Mouse (Mus musculus): ENCODE results near the gene Kcnn4. TPM values are rescaled to one million over a fixed set of nuclear protein-coding genes. Genes with fewer than 3 reads are reported as not detected.

Gene Kcnn4
- polyA plus RNA-seq (2012; rRNA removed), result 47.4 and 50.6 TPM in 2 replicates

DNA sequence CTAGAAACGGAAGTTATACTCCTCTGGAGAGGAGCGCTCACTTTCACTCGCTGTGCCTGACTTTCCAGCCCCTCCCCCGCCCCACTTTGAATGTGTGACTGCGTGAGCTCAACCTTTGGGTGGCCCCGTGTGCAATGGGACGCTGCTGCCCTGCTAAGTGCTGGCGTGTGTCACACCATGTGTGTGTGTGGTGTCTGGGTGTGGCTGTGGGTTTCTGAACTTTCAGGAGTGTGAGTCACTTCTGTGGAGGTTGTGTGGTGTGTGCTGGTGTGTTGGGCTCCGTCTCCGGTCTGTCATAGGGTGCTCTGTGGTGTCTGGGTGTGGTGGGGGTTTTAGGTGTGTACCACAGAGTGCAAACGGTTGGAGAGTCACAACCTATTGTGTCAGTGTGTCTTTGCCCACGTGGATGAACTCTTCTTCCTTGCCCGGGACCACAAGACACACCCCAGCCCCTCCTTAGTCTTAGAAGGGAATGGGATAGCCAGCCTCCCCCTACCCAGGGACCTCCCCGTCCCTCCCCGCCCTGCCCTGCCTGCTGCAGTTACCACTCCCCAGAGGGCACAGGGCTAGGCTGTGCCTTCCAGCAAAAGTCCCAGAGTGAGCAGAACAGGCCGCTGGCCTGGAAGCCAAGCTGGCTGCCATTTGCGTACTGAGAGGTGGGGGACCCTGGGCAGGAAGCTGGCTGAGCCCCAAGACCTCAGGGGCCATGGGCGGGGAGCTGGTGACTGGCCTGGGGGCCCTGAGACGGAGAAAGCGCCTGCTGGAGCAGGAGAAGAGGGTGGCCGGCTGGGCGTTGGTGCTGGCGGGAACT is at the start of gene Kcnn4:
Gene Kcnn4, plus strand, starts transcription at position 533 of the 811 bp plus-strand sequence.
- DNase-seq (ENCODE audit: low spot score), result no peak

DNA sequence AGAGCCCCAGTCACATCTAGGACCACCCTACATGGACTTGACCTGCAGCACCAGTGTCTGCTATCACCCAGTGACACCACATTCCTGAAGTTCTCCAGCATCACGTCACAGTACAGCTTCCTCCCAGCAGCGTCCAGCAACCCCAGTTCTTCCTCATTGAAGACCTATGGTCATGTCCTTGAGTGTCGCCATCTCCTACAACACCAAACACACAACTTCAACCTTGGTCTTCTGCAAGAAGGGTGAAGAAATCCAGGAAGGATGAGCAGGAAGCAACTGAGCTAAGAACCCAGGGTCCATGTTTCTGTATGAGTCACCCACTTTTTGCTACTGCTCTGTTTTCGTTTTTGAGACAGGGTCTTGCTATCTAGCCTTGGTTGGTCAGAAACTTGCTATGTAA is 47.5 kb upstream of the Kcnn4 start:
- no peak for DNase-seq (ENCODE audit: low spot score)

DNA sequence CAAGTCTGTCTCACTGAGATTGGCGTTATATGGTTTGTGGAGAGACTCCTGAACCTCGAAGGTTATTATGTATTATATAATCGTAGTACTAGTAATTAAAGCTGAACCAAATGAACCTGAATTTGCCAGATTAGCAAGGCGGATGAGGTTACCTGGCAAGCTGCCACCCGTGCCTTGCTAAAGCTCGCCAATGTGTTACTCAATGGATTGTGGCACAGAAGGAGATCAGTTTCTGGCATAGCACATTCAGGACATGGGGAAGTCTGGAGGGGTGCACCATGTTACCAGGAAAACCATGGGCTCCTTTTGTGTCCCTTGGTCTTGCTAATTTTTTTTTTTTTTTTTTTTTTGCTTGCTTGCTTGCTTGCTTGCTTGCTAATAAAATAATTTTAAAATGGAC is 44.9 kb upstream of the Kcnn4 start:
- no peak for DNase-seq (ENCODE audit: low spot score)

DNA sequence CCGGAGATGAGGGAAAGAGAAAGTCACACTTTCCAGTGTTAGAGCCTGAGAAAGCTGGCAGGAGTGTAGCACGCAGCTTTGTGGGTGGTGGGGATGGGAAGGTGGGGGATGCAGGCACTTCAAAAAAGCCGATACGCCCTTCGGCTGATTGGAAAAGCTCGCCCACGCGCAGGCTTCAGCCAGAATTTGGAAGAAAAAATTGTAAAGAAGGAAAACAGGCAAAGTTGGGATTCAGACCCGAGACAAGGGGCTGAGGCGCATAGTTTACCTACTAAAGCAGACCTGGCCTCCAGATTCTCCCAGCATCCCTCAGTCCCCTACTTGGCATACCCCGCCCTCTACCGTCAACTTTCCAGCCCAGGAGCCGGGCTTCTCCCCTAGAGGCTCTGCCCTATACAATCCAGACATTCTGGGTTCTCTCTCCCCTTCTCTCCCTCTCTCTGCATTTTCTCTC is 44.4 kb upstream of the Kcnn4 start:
- DNase-seq (ENCODE audit: low spot score), result no peak

DNA sequence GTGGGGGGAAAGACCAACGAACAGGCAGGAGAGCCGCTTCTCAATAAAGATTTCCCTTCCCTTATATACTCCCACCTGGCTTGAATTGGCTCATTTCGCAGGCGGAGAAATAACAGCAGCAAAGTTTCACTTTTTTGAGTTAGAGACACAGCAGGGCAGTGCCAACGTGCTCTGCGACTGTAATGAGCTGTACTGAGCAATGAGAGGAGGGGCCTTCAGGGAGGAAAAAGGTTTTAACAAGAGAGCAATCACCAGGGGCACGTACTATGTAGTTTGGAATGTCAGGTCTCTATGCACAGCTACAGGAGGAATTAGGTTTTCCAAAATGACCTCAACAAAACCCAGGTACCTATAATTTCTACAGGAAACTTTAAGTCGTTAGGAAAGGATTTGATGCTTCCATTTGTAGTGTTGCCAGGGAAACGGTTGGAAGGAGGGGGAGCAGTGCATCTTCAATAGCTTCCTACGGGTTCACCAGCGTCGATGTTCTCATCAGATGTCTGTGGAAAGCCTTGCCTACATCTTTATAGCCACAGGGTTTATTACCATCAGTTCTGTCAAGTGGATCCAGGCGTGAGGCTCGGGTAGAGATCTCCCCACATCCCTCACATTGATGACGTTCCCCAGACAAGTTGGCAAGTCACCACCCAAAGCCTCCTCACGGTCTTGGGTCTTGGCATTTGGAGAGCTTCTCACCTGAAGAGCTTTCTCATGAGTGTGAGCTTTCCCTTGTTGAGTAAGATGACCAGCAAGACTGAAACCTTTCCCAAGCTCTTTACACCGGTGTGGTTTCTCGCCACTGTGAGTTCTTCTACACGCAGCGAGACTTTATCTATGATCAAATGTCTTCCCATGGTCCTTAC is 43.6 kb upstream of the Kcnn4 start:
- no peak for DNase-seq (ENCODE audit: low spot score)

DNA sequence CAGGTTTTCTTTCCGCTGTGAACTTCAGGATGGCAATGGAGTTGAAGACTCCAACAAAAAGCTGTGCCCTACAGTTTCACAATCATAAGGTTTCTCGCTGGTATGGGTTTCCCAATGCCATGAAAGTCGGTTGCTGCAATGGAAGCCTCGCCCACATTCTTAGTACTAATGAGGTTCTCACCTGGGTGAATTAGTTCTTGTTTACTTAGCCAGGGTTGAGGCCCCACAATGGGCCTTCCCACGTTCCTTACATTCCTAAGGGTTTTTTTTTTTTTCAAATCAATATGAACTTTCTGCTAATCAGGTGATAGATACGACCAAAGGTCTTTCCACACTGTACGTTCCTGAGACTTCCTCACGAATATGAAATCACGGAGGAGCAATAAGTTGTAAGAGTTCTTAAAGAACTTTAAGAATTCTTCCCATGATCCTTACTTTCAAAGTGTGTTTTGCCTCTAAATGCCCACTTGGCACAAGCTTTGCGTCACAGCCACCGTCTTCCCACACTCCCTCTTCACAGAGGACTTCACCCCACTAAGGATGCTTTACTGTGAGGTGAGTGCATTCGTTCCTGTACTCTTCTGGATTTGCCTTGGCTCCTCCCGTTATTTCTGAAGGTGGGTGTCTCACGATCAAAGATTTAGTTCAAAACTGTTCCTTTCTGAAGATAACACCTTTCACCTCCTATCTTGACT is 42.6 kb upstream of the Kcnn4 start:
- no peak for DNase-seq (ENCODE audit: low spot score)

DNA sequence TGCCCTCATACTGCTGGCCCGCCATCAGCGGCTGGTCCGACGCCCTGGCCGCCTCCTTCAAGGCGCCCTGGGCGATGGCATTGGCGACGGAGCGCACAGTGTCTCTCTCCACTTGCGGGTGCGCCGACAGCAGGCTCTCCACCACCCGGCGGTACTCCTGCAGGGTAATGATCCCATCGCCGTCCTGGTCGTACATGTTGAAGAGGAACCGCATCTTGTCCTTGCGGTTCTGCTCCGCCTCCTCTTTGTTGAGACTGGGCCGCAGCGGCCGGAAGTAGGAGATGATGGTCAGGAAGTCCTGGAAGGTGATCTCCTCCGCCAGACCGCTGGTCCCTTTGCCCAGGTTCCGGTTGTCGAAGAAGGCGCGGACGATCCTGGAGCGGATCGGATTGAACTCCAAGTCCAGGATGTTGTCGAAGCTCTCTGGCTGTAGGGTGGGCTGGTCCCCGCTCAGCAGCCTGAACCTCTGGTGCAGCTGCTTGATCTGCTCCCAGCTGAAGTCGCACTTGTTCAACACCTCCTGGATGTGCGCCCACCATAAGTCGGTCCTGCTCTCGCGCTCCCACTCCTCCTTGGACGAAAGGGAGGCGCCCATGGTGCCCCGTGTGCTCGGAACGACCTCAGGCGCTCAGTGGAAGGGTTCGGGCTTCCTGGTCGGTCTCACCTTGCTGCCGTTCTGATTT is 36.6 kb upstream of the Kcnn4 start, which contains the start of gene Tescl:
Gene Tescl, minus strand, starts transcription at position 633 of the 683 bp plus-strand sequence.
- DNase-seq (ENCODE audit: low spot score), result no peak

DNA sequence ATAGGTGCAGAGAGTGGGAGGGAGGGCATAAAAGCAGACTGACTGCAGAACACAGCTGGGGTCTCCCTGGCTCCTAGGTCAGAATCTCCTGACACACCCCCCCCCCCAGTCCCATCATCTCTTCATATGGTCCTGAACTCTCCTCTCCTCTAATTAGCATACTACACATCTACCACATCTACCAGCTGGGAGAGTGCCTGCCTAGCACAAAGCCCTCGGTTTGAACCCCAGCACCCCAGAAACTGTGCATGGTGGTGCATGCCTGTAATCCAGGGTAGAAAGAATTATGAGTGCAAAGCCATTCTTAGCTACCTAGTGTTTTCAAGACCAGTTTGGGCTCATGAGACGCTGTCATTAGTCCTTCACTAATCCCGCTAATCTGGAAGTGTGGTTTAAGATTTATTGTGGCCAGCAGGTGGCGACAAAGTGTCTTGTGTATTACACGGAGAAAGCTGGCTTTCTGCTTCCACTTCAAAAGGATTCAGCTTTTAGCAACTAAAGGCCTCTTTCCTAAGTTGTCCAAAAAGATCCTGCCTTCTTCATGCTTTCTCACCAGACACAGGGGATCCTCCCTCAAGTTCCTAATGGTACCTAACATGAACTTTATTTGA is 34.3 kb upstream of the Kcnn4 start:
- no peak for DNase-seq (ENCODE audit: low spot score)

DNA sequence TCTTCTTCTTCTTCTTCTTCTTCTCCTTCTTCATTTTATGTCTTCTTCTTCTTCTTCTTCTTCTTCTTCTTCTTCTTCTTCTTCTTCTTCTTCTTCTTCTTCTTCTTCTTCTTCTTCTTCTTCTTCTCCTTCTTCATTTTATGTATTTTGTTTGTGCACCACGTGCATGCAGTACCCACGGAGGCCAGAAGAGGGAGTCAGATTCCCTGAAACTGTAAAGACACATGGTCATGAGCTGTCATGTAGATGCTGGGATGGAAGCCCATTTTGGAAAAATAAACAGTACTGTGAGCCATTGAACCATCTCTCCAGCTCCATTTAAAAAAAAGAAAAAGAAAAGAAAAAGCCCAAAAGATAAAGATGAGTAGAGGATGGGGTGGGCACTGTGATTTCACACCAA is 31.8 kb upstream of the Kcnn4 start:
- DNase-seq (ENCODE audit: low spot score), result no peak

DNA sequence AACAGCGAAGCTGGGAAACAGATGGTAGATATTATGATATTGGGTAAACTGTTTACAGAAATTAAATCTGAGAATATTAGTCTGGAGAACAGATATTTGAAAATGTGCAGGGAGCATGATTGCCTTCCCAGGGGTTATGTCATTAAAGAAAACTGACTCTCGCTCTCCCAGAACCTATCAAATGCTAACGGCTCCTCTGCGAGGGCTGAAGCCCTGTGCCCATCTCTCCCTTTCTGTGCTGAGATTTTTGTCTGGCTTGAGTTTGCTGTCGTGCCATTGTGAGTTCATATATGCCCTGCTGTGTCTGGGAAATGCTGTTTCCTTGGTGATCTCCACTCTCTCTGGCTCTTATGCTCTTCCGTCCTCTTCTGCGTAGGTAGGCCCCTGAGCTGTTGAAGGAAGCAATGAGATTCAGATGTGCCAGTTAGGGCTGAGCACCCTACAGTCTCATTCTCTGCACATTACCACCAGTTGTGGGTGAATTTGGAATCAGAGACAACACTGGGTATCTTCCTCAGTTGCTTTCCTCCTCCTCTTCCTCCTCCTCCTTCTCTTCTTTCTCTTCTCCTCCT is 26.3 kb upstream of the Kcnn4 start:
- no peak for DNase-seq (ENCODE audit: low spot score)

DNA sequence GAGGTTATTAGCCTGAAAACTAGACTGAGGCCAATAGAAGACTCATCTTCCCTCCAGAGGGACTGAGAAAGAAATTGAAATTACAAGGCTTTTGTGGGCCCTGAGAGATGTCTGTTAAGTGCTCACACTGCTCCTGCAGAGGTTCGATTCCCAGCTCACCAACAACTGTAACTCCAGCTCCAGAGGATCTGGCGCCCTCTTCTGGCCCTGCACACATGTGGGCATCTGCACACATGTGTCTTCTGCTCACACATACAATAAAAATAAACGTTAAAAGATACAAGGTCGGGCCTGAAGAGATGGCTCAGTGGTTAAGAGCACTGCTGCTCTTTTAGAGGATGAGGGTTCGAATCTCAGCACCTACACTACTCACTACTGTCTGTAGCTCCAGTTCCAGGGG is 23.6 kb upstream of the Kcnn4 start:
- no peak for DNase-seq (ENCODE audit: low spot score)

DNA sequence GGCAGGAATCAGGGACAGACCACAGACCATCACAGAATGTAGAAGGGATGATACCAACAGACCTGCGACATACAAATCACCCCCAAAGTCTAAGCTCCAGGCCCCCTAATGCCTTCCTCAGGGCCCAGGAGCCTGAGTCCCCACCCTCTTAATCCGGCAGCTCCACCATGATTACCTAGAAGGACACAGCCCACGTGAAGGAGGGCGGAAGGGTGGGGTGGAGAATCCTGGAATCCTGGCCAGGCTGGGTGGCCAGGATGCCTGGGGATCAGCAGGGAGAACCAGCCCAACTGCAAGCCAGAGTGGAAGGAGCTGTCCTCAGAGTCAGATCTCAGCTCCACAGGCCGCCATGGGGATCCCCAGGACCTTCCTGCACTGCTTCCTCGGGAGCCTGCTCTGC is 21.2 kb upstream of the Kcnn4 start, which contains the start of gene Lypd5:
Gene Lypd5, plus strand, starts transcription at position 301 of the 400 bp plus-strand sequence.
- no peak for DNase-seq (ENCODE audit: low spot score)

DNA sequence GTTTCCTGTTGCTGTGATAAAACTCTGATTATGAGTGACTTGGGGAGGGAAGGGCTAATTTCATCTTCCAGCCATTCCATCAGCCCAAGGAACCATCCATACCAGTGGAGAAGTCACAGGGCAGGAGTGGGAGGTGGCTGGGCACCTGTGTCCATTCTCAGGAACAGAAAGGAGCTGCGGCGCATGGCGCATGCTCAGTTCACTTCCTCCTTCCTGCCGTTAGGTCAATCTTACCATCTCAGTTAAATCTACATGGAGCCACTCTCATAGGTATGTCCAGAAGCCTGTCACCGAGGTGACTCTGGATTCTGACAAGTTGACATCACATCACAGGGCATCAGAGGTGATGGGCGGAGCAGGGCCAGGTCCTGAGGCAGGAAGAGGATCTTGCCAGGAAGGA is 14.4 kb upstream of the Kcnn4 start:
- DNase-seq (ENCODE audit: low spot score), result no peak

DNA sequence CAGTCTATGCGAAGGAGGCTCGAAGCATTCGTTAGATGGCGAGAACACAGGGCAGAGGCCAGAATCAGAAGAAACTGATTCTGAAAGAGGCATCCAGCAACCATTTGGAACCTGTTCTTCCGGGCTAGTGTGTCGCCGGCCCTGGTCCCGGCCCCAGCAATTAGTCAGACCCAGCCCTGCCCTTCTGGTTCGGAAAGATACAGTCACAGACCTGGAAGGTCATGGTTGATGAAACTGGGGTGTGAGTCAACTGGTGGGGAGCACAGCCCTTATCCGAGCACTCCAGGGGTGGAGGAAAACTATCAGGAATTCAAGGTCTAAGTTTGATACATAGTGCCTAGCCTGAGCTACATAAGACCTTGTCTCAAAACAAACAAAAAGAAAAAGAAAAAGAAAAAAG is 14.0 kb upstream of the Kcnn4 start:
- DNase-seq (ENCODE audit: low spot score), result no peak

DNA sequence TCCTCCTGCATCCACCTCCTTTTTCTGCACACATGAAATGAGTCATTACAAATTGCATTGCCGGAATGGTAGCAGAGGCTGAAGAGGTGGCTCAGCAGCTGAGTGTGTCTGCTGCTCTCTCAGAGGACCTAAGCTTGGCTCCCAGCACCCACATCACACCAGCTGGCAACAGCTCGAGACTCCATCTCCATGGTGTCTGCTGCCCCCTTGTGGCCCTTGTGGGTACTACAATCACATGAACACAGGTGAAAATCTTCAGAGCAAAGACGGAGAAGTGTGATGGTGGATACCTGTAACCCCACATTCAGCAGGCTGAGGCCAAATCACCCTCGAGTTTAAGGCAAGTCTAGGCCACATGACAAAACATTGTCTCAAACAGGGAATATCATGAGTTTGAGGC is 12.2 kb upstream of the Kcnn4 start:
- no peak for DNase-seq (ENCODE audit: low spot score)

DNA sequence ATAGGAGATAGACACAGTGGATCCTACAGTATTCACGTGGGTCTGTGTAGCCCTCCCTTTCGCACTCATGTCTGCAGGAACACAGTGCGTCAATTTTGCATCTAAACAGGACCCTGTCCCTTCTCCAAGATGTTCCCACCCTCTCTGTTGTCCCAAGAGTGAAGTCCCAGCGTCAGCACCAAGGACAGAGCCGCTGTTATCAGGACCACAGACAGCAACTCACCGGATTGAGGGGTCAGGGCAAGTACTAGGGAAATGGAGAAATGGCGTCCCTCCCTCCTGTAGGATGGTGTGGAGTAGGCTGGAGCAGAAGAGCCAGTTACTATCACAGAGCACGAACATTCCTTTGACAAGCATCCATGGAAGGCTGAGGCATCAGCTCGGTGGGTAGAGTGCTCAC is 10.8 kb upstream of the Kcnn4 start:
- DNase-seq (ENCODE audit: low spot score), result no peak

DNA sequence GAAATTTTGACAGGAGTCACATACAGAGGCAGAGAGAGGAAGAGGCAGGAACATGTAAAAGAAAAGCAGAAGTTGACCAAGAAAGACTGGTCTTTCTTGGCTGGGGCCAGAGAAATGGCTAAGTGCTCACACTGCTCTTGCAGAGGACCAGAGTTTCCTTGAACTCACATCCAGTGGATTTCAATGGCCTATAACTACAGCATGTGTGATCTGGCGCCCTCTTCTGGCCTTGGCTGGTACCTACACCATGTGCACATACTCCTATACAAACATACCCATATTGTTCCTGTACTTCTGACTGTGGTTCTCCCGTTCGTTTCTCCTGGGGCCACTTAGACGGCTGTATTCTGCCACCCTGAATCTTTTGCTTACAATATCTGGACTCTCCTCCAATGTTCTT is 9.1 kb upstream of the Kcnn4 start:
- DNase-seq (ENCODE audit: low spot score), result no peak

DNA sequence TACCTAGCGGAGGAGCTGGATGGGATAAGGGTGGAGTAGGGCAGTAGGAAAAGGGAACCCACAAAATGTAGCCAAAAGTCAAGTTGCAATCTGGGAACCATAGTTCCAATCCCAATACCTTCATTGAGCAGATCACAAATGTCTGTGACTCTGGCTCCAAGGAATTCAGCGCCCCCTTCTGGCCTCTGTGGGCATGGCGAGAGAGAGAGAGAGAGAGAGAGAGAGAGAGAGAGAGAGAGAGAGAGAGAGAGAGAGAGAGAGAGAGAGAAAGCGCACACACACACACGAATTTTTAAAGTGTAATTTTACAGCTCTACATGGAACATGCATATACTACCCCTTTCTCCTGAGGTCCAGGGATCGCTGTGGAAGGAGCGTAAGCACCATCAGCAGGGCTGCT is 6.8 kb upstream of the Kcnn4 start:
- DNase-seq (ENCODE audit: low spot score), result no peak

DNA sequence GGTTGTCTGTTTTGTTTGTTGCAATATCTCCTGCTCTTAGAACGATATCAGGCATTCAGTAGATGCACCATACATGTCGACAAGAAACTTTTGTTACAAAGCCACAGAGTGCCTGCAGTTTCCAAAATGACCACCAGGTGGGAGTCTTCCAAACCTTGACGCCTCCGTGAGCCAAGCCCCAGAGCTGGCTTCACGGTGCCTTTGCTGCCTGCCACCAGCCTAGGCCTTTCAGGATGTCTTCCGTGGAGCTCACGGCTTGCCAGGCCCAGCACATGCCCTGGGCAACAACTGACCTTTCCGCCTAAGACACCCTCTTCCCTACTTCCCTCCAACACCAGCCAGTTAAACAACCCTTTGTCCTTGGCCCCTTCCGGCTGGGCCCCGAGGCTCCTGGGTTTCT is 5.2 kb upstream of the Kcnn4 start:
- no peak for DNase-seq (ENCODE audit: low spot score)

DNA sequence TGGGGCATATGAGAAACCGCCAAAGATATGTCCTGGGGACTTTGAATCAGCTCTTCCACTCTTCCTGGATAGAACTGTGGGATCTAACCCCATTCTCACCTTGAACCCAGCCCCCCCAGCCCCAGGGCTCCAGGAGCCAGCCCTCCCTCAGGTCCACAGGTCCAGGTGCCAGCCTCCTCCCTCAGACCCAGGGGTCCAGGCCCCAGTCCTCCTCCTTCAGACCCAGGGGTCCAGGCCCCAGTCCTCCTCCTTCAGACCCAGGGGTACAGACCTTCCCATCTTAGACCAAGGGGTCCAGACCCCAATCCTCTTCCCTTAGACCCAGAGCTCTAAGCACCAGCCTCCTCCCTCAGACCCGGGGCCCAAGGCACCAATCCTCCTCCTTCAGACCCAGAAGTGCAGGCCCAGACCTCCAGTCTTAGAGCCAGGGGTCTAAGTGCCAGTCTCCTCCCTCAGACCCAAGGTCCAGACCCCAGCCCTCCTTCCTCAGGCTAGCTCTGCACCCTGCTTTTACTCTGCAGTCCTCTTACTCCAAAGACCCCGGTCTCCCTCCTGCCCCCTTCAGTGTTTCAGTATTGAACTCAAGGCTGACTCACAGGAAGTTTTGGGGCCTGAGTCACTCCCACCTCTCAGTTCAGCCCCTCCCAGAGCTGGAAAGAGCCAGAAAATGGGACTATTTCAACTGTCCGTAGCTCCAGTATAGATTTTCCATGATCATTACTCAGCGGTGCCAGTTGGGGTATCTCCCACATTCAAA is 4.6 kb upstream of the Kcnn4 start:
- DNase-seq (ENCODE audit: low spot score), result no peak

Measured in urinary bladder, adult 2 months (tissue).